Mouse (Mus musculus) E14TG2a.4 (cell line): ENCODE results near the gene Wdr60.

Experiments used
- H3K27me3 ChIP-seq: 2 replicates; pipeline ENCODE4 v1.6.1; 2014; ENCODE audit warnings: low read length, control low read depth; ENCODE audit not compliant: insufficient read depth
- H3K36me3 ChIP-seq: 2 replicates; pipeline ENCODE4 v1.6.1; 2014; ENCODE audit warnings: low read length, control low read depth; ENCODE audit not compliant: insufficient read depth
- H3K4me1 ChIP-seq: replicated peaks from 2 replicates; pipeline ENCODE4 v1.6.1; 2014; ENCODE audit warnings: low read depth, low read length, control low read depth
- H3K4me3 ChIP-seq: replicated peaks from 2 replicates; pipeline ENCODE4 v1.5.1; 2014; ENCODE audit warnings: mild to moderate bottlenecking, low read length
- H3K9me3 ChIP-seq: 2 replicates; pipeline ENCODE4 v1.6.1; 2014; ENCODE audit warnings: low read length, control low read depth
- CTCF ChIP-seq: conservative IDR thresholded peaks from 2 replicates; pipeline ENCODE4 v1.5.1; 2014; ENCODE audit warnings: low read length
- NANOG ChIP-seq: IDR thresholded peaks from 2 replicates; pipeline ENCODE4 v1.6.1; 2014; ENCODE audit warnings: borderline replicate concordance, low read length, mixed read lengths
- POU5F1 ChIP-seq: IDR thresholded peaks from 2 replicates; pipeline ENCODE4 v1.6.1; 2014; ENCODE audit warnings: low read length, borderline replicate concordance

Wdr60 gene

GRCm38 (mm10) chr12:116193952-116194351, 68.9 kb downstream of the Wdr60 start:
- Histone ChIP-seq H3K36me3 (no peaks in the 10 kb centered on the region), H3K4me1 (no peaks in the 10 kb centered on the region), H3K9me3 (no peaks in the 10 kb centered on the region), H3K4me3 (no peak overlapping the region), H3K27me3 (no peaks in the 10 kb centered on the region)
- TF ChIP-seq CTCF (no peak), NANOG (no peak), POU5F1 (no peak)

DNA sequence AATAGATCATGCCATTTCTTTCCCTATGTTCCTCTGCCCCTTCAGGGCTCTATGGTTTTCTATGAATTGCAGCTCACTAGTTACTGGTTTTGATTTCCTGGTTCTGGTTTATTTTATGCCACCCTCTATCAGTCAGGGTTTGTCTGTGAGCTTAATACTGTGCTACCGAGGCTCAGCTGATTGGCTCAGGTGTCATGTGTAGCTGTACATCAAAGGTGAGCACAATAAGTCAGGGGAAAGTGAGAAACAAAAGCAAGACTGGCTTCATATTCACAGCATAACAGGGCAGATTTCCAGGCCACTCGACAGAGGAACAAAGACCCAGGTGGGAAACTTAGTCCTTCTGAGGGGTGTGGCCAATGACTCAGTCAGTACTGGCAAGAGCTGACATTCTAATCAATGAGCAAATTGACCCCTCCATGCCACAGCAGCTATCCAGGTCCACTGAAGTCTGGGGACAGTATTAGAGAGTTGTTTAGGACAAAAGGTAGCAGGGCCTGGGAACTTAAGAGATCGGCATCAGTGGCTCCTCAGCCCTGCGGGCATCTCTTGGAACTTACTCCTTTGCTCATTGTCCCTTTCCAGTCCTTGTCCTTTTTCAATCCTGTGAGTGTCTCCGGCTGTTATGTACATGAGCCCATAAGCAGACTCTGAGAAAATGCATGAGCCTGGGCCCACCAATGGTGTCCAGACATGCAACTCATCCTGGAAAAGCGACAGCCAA, 79.4 kb downstream of the Wdr60 start:
- no peaks in the 10 kb centered on the region for H3K4me1 ChIP-seq
- no peak overlapping the region for H3K4me3 ChIP-seq
- H3K36me3 ChIP-seq, result no peaks in the 10 kb centered on the region
- H3K27me3 ChIP-seq, result no peaks in the 10 kb centered on the region
- H3K9me3 ChIP-seq, result no peaks in the 10 kb centered on the region
- TF ChIP-seq NANOG (no peak), CTCF (no peak), POU5F1 (no peak)

DNA sequence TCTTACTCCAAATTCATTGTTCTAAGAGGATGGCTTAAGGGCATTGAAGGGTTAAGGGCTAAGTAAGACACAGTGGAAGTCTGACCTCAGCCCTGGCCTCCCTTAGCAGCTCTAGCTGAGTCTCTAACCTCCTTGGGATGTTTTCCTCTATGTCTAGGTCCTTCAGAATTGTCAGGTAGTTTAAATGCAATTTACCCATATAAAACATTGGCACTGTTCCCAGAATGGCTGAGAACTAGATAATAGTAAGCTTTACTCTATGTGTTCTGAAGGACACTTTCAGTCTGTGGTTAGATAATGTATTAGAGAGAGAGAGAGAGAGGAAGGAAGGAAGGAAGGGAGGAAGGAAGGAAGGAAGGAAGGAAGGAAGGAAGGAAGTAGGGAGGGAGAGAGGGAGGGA, 80.4 kb downstream of the Wdr60 start:
- H3K36me3 ChIP-seq, result no peaks in the 10 kb centered on the region
- H3K4me3 ChIP-seq, result no peak overlapping the region
- H3K9me3 ChIP-seq, result no peaks in the 10 kb centered on the region
- TF ChIP-seq NANOG (no peak), CTCF (no peak)
- H3K27me3 ChIP-seq, result no peaks in the 10 kb centered on the region
- no peaks in the 10 kb centered on the region for H3K4me1 ChIP-seq

DNA sequence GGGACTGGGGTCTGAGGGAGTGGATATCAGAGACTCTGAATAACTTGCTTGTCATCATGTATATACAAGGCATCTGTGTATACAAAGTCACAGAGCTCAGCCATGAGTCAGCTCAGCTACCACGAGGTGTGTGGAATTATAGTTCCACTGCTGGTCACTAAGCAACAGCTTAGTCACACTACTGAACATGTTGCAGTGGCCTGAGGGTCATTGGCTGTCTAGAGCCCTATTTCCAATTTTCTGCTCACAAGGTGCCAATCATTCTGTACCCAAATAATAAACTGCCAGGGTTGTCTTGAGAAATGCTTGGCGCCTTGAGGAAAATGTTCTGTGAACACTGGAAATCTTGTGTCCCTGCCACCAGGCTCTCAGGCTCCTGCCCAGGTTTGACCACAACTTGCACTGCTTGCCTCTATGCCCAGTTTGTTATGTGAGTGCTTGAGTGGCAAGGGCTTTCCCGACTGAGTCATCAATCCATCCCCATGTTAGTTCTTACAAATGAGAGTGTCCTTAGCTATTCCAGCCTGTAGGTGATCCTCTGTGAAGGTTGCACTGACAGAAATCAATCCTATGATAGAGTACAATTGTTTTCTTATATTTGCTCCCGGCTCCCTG, 81.3 kb downstream of the Wdr60 start:
- no peaks in the 10 kb centered on the region for H3K4me1 ChIP-seq

GRCm38 (mm10) chr12:116176930-116177329, 85.9 kb downstream of the Wdr60 start:
- TF ChIP-seq NANOG (no peak), CTCF (peak; percentile 34)
- no peaks in the 10 kb centered on the region for H3K9me3 ChIP-seq
- H3K36me3 ChIP-seq, result no peaks in the 10 kb centered on the region
- no peaks in the 10 kb centered on the region for H3K27me3 ChIP-seq
- no peak overlapping the region for H3K4me3 ChIP-seq
- no peaks in the 10 kb centered on the region for H3K4me1 ChIP-seq

More for the DNA sequence above, 81.3 kb downstream of the Wdr60 start:
- Histone ChIP-seq H3K27me3 (no peaks in the 10 kb centered on the region), H3K4me3 (no peak overlapping the region), H3K9me3 (no peaks in the 10 kb centered on the region), H3K36me3 (no peaks in the 10 kb centered on the region)
- TF ChIP-seq CTCF (no peak), POU5F1 (no peak), NANOG (no peak)

DNA sequence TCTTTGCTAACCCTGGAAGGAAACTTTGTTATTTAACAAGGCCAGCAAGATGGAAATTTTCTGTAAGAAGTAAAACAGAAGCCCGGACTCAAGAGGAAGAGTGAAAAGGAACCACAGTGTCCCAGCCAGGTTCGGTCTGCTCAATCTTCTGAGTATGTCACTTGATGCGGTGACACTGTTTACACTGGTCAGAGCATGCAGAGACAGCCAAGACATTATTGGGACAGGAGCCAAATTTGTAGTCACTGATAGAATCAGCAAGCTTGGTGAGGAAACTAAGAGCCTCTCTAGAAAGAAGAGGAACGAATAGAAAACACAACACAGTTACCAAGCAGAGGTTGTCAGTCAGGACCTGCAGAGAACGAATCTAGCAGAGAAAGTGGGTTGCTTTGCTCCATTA, 93.2 kb downstream of the Wdr60 start:
- Histone ChIP-seq H3K4me3 (no peak overlapping the region), H3K9me3 (no peaks in the 10 kb centered on the region), H3K4me1 (no peaks in the 10 kb centered on the region), H3K27me3 (no peaks in the 10 kb centered on the region), H3K36me3 (no peaks in the 10 kb centered on the region)
- TF ChIP-seq NANOG (no peak), POU5F1 (no peak), CTCF (no peak)

- peaks cover 13% of the 10 kb centered on the region for H3K9me3 ChIP-seq
- no peak overlapping the region for H3K4me3 ChIP-seq
- TF ChIP-seq CTCF (no peak), POU5F1 (no peak)
- H3K36me3 ChIP-seq, result no peaks in the 10 kb centered on the region
- no peaks in the 10 kb centered on the region for H3K27me3 ChIP-seq
- no peaks in the 10 kb centered on the region for H3K4me1 ChIP-seq
These were observed 97.5 kb downstream of the Wdr60 start for GRCm38 (mm10) chr12:116165368-116165767.

GRCm38 (mm10) chr12:116159695-116160094, 103.1 kb downstream of the Wdr60 start:
- H3K36me3 ChIP-seq, result no peaks in the 10 kb centered on the region
- TF ChIP-seq CTCF, result no peak
- no peak for TF ChIP-seq POU5F1
- no peak for TF ChIP-seq NANOG
- H3K27me3 ChIP-seq, result no peaks in the 10 kb centered on the region
- no peaks in the 10 kb centered on the region for H3K4me1 ChIP-seq
- no peak overlapping the region for H3K4me3 ChIP-seq
- peaks cover 13% of the 10 kb centered on the region for H3K9me3 ChIP-seq

- TF ChIP-seq NANOG, result no peak
- no peak for TF ChIP-seq POU5F1
- no peak for TF ChIP-seq CTCF
- no peaks in the 10 kb centered on the region for H3K36me3 ChIP-seq
- H3K4me3 ChIP-seq, result no peak overlapping the region
- H3K9me3 ChIP-seq, result peaks cover 13% of the 10 kb centered on the region
- H3K4me1 ChIP-seq, result no peaks in the 10 kb centered on the region
- no peaks in the 10 kb centered on the region for H3K27me3 ChIP-seq
These were observed 103.6 kb downstream of the Wdr60 start for GRCm38 (mm10) chr12:116159223-116159622.
